Mouse (Mus musculus) central nervous system, embryonic 14 days (tissue): ENCODE measurements around the gene Qtrt1. TPM values are rescaled to one million over a fixed set of nuclear protein-coding genes. Genes with fewer than 3 reads are reported as not detected.

Source experiments
- polyA plus RNA-seq: library from polyadenylated mRNA; depleted of rRNA; stranded (reverse); fragments of >200 nt; gene quantifications from 2 replicates; pipeline ENCODE4 v1.2.3, GENCODE M21; 2012; rRNA removed

Qtrt1 gene
- 89.1 and 94.3 TPM in 2 replicates for polyA plus RNA-seq

GRCm38 (mm10) chr9:21411669-21412550, at the start of gene Qtrt1:
Qtrt1 (plus strand) TSS chr9:21411837.

GRCm38 (mm10) chr9:21367357-21368111, 44.1 kb upstream of the Qtrt1 start, which contains the start of gene Ilf3:
Ilf3 (plus strand) TSS chr9:21367871.

GRCm38 (mm10) chr9:21424631-21425555, 13.3 kb downstream of the Qtrt1 start, which contains the start of gene Dnm2:
Dnm2 (plus strand) TSS chr9:21424908.

Other genes with a start within 250 kb of the Qtrt1 start
- 14.5 and 14.7 TPM in 2 replicates for gene Pde4a, start 246.1 kb upstream of the Qtrt1 start, polyA plus RNA-seq
- gene Keap1, start 172.5 kb upstream of the Qtrt1 start, polyA plus RNA-seq: 42.7 and 45.6 TPM in 2 replicates
- gene S1pr5, start 163.4 kb upstream of the Qtrt1 start, polyA plus RNA-seq: 1.8 and 2.4 TPM in 2 replicates
- gene Atg4d, start 146.5 kb upstream of the Qtrt1 start, polyA plus RNA-seq: 33.9 and 37.7 TPM in 2 replicates
- 44.7 and 45.6 TPM in 2 replicates for gene Kri1, start 123.9 kb upstream of the Qtrt1 start, polyA plus RNA-seq
- 70.2 and 80.6 TPM in 2 replicates for gene Cdkn2d, start 120.4 kb upstream of the Qtrt1 start, polyA plus RNA-seq
- gene Ap1m2, start 99.5 kb upstream of the Qtrt1 start, polyA plus RNA-seq: 1.2 and 5.0 TPM in 2 replicates
- gene Slc44a2, start 91.1 kb upstream of the Qtrt1 start, polyA plus RNA-seq: 83.1 and 95.6 TPM in 2 replicates
- gene Ilf3, start 44.0 kb upstream of the Qtrt1 start, polyA plus RNA-seq: 212 and 226 TPM in 2 replicates
- gene Dnm2, start 13.1 kb downstream of the Qtrt1 start, polyA plus RNA-seq: 83.4 and 86.2 TPM in 2 replicates
- gene Tmed1, start 98.4 kb downstream of the Qtrt1 start, polyA plus RNA-seq: 40.7 and 50.4 TPM in 2 replicates
- gene AB124611, start 114.3 kb downstream of the Qtrt1 start, polyA plus RNA-seq: 1.2 and 1.5 TPM in 2 replicates
- 110 and 130 TPM in 2 replicates for gene Carm1, start 135.1 kb downstream of the Qtrt1 start, polyA plus RNA-seq
- gene Timm29, start 180.9 kb downstream of the Qtrt1 start, polyA plus RNA-seq: 60.3 and 64.9 TPM in 2 replicates
- 20.4 and 20.9 TPM in 2 replicates for gene Yipf2, start 181.0 kb downstream of the Qtrt1 start, polyA plus RNA-seq
- 177 and 203 TPM in 2 replicates for gene Smarca4, start 204.3 kb downstream of the Qtrt1 start, polyA plus RNA-seq